Mouse (Mus musculus): Measurements from ENCODE around the gene Mapre3.

- TF ChIP-seq CTCF (conservative IDR thresholded peaks at IDR 0.05; ENCODE audit: low read length) (no peak), NANOG (IDR thresholded peaks at IDR 0.05; ENCODE audit: borderline replicate concordance, low read length) (no peak), POU5F1 (IDR thresholded peaks at IDR 0.05; ENCODE audit: borderline replicate concordance, low read length) (no peak)
These were observed 27.5 kb downstream of the Mapre3 start for GRCm38 (mm10) chr5:30841896-30842295.

Data from E14TG2a.4 (cell line).